Mouse (Mus musculus) skeletal muscle tissue, adult 2 months (tissue): ENCODE measurements around the gene Rxfp4.
A peak's percentile ranks its signal among the peaks of the same experiment; 100 is the strongest.

Experiments
- DNase-seq: peaks from one replicate; pipeline ENCODE4 v3.0.0-alpha.2; 2012; ENCODE audit warnings: low read depth, low spot score

Rxfp4 gene

DNA sequence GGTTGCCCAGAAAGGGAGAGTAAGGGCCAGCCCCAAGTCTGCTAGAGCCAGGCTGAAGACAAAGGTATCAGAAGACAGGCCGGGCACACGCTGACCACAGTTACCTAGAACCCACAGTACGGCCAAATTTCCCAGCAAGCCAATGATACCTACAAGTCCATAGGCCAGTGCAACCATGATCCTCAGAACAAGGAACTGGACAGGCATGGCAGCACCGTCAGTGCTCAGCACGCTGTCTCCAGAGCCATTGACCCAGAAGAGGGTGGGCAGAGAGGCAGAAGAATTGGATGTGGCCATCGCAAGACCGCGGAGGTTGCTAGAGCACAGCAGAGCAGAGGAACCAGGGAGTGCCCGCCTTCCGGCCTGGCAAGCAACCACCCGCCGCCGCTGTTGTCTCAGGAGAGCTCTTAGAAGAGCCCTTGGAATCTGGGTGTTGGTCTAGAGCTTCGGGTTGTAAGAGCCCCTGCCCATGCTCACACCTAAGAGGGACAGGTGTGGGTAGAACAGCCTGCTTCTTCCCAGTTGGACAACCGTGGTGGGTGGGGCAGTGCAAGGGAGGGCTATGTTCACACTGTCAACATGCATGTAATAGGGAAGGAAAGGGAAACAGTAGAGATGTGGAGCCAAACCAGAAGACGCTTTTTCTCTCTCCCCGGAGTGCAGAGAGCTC lies at the start of gene Rxfp4:
Gene Rxfp4, minus strand, starts transcription at position 297 of the 670 bp plus-strand sequence.
- DNase-seq = no peak

DNA sequence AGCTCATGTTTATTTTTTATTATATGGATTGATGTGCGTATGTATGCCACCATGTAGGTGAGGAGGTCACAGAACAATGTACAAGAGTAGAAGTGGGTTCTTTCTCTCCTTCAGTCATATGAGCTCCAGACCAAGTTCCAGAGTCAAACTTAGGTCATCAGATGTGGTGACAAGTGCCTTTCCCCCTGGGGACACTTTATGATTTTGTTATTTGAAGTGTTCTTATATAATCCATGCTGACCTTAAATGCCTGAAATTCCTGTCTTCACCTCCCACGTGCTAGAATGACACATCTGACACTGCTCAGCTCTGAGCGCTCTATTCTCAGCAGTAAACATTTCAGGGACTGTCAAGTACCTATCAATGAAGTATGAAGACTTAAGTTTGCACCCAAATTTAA lies 48.3 kb upstream of the Rxfp4 start:
- no peak for DNase-seq

DNA sequence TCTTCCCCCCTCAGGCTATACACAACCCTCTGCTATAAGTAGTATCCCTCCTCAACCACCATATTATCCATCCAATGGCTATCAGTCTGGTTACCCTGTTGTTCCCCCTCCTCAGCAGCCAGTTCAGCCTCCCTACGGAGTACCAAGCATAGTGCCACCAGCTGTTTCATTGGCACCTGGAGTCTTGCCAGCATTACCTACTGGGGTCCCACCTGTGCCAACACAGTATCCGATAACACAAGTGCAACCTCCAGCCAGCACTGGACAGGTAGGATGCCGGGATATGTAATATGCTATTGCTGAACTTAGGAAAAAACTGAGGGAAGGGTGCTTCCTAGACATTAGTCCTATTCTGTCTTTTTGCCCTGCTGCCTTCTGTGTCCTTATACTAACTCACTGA lies 47.3 kb upstream of the Rxfp4 start:
- no peak for DNase-seq

DNA sequence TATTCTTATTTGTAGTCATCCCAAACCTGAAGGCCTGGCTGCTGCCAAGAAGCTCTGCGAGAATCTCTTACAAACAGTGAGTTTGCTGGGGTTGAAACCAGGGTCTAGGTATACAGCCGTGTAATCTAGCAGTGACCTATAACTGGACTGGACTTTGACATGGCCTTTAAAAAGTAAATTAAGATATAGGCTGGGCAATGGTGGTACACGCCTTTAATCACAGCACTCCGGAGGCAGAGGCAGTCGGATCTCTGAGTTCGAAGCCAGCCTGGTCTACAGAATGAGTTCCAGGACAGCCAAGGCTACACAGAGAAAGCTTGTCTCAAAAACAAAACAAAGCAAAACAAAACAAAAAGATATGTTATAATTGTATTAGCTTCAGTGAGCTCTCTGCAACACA lies 45.9 kb upstream of the Rxfp4 start:
- DNase-seq = no peak

DNA sequence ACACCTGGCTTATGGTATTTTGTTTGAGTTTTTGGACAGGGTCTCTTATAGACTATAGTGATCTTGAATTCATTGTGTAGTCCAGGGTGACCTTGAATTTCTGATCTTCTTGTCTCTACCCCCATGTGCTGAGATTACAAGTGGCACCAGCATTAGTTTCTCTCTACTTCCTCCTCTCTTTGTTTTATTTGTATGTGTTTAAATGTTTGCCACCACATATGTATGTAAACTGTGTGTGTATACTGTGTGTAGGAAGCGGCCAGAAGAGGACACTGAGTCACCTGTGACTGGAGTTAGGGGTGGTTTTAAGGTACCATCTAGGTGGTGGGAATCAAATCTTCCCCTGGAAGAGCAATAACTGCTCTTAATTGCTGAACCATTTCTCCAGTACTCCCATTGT lies 45.1 kb upstream of the Rxfp4 start:
- DNase-seq = no peak

DNA sequence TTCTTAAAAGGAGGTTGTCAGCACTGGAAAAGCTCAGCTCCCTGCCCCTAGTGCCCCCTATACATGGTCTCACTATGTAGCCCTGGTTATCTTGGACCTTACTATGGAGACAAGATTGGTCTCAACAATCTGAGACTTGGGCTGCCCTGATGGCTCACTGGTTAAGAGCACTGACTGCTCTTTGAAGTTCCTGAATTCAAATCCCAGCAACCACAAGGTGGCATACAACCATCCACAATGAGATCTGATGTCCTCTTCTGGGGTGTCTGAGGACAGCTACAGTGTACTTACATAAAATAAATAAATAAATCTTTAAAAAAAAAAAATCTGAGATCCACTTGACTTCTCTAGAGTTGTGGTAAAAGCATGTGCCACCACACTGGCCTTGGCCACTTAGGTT lies 42.6 kb upstream of the Rxfp4 start:
- no peak for DNase-seq

DNA sequence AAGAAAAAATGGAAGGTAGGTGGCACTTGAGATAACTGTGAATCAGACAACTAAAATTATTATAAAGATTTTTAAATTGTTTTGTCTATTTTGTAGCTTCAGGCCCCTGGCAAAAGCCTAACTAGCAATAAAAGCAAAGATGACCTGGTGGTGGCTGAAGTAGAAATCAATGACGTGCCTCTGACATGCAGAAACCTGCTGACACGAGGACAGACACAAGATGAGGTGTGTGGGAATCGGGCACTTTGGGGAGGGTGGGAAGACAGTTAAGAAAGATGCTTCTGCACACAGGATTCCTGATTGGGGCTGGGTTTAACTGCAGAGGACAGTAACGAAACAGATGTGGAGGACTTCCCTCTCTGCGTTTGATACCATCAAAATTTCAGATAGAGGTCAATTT lies 36.1 kb upstream of the Rxfp4 start:
- DNase-seq = no peak

DNA sequence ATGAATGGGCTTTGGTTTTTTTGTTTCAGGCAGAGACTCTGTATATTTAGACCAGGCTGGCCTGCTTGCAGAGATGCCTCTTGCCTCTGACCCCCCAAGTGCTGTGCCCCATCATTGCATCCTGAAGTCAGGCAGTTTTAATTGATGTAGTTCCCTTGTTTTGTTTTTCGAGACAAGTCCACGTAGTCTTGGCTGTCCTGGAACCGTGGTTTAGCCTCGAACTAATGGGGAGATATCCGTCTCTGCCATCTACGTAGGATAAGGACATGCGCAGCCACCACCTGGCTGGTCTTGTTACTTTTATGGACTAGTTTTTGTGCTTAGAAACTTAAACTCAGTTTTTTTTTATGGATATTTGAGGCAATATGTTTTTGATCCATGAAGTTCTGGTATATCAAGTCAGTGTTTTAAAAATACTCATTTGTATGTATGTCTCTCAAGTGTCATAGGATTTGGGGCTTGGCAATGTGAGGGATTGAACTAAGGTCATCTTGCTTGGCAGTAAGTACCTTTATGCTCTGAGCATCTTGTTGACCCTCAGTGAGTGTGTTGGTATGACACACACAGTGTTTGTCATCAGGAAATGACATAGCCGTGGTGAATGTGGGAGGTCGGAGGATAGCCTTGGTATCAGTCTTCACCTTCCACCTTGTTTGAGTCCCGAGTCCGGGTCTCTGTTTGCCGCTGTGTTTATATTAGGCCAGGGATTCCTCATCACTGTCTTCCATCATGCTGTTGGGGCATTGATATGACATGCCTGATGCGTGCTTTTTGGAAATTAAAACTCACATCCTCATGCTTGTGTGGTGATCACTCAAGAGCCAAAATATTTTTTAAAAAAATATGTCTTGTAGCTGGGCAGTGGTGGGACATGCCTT lies 34.0 kb upstream of the Rxfp4 start:
- no peak for DNase-seq

DNA sequence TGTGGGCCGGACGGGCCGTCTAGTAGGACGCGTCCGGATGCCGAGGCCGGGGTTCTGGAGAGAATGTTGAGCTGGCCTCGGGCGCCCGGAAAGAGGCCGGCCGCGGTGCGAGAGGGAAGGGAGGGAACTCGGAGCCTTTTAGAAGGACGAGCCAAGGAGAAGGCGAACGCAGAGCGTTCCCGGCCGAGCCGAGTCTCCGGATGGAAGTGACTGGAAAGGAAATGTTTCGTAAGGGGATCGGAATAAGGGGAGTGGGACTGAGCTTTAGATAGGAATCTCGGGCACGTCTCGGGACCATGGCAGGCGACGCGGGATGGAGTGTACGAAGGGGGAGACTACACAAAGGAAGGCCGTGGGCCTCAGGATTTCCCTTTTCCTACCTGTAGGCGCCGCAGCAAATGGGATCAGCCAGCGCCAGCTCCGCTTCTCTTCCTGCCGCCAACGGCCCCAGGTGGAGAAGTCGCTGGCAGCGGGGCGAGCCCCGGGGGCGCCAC lies 33.1 kb upstream of the Rxfp4 start:
- DNase-seq = peak; percentile 7

DNA sequence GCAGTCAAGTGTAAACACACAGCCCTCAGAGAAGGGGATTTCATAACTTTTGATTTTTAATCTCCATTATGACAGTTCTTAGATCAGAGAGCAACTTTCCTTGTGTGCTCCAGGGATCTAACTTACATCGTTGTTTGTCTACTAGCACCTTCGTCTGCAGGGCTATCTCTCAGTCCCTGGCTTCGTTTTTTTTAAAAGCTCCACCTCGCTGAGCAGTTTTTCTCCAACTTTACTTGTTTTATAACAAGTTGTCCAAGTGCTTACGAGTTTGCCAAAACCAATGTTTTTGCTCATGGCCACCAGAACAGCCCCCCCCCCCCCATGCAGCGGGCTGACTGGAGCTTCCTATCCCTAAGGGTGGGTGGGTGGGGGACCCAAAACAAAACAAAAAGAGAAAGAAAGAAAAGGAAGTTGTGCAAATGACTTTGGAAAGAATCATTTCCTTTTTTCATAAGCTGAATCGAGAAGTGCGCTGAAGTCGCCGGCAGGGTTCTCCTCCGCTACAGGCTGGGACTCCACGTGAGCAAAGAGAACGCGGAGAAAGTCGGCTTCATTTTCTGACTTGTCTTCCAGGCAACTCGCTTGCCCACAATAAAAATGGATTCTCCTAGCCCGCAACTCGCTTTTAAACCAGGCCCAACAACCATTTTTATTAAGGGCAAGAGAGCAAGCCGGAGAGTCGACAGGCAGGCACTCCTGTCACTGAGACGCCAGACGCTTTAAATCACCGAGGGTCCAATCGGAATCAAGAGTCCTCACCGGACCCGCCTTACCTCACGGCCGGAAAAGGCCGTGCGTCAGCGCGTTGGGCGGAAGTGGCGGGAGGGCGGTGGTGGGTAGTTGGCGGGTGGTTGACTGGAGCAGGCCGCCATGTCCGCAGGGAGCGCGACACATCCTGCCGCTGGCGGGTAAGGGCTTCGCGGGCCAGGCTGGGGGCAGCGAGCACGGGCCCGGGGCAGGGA lies 32.3 kb upstream of the Rxfp4 start, which contains the start of gene Khdc4:
Gene Khdc4, plus strand, starts transcription at position 824 of the 962 bp plus-strand sequence.
- DNase-seq = peak; percentile 97

DNA sequence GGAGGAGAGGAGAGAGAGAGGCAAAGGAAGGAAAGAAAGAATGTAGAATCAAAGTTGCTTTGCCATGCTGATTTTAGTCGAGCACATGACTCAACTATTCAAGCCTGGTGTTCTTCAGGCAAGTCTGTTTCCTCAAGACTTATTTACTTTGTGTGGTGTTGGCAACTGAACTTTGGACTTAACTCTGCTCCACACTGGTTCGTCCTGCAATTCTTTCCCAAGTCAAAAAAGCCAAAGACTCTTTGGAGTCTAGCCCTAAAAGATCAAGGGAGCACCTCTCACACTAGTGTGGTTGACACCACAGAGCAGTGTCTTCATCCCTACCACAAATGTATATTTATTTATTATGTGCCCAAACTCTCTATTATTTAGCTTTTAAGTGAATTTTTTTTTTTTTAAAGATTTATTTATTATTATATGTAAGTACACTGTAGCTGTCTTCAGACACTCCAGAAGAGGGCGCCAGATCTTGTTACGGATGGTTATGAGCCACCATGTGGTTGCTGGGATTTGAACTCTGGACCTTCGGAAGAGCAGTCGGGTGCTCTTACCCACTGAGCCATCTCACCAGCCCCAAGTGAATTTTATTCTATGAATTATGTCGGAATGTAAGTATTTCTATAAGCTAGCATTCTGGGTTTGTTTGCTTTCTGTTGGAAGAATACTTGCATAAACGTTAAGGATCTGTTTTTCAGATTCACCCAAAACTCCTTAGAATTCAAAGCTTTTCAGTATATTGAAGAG lies 31.5 kb upstream of the Rxfp4 start:
- no peak for DNase-seq

DNA sequence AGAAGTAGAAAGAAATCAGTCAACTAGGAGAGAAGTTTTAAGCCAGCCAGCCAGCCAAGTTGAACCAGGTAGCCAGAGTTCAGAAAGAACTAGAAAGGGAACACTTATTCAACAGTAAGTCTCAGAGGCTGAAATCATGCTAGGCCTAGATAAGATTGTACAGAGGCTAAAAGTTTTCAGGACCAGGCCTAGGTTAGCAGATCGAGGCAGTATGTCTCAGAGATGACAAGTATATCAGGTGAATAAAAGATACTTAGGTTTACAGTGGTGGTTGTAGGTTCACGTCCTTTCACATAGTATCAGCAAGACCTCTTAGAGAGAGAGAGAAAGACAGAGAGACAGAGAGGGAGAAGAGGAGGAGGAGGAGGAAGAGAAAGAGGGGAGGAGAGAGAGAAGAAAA lies 30.9 kb upstream of the Rxfp4 start:
- DNase-seq = no peak

DNA sequence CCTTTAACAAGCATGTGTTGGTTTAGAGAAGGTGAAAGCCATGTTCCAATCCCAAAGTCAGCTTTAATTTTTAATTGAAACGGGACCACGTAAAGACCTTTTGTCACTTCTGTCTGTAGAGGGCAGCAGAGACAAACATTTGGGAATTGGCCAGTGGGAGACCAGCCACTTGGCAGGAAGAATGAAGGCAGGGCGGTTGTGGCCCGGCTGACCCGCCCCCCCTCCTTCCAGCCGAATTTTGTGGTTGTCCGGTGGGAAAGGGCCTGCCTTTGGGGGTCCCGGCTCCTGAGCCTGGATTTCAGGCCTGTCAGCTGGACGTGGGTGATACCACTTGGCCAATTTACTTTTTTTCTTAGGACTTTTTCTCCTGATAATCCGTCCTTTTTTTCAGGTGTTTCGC lies 24.5 kb upstream of the Rxfp4 start:
- peak; percentile 74 for DNase-seq

DNA sequence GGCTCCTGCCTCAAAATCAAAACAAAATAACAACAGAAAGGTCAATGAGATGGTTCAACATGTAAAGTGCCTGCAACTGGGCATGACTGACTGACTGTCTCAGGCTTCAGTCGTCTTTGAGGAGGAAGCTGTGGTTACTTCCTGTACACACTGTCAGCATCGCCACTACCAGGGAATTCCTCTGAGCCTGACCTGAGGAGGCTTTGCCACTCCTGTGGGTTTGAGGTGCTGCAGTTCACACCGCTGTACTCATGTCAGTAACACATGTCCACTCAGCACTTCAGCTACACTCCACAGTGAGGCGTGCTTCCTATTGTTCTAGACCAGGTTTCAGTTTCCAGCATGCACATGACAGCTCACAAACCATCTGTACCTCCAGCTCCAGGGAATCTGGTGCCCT lies 11.2 kb upstream of the Rxfp4 start:
- no peak for DNase-seq

DNA sequence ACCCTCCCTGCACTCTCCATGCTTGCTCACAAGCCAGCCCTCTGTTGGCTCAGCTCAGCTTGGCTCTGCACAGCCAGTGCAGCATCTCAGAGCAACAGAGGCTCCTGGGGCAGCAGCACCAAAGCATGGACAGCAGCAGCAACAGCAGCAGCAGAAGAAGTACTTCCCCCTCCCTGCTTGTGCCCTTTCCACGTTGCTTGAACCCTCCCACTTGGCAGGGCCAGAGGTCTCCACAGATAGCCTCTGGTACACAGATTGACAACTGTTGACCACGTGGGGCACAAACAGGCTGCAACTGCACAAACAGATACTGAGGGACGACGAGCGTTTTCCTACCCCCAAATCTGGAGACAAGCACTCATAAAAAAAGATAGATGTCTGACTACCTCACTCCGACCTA lies 6.9 kb upstream of the Rxfp4 start:
- DNase-seq = no peak

DNA sequence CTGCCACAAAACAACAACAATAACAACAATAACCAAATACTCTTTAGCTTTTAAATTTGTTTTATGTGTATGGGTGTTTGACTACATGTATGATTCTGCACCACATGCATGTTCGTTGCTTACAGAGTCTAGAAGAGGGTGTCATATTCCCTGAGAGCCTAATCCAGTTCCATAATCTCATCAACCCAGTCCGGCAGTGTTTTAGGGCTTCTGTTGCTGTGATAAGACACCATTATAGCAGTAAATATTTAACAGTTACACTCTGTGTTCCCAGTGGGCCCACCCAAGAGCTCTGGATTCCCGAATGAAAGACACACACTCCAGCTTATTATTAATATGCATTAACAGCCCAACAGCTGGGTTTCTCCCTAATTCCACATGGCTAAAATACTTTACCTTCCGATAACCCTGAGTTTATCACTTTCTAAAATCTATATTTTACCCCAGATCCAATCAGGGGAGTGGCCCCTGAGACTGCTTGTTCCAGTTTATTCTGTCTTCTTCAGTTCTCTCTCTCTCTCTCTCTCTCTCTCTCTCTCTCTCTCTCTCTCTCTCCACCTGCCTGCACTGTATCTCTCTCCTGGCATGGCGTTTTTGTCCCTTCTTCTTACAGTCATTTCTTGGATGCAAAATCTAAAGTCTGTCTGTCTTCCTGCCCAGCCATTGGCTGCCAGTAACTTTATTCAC lies 5.6 kb upstream of the Rxfp4 start:
- DNase-seq = no peak

DNA sequence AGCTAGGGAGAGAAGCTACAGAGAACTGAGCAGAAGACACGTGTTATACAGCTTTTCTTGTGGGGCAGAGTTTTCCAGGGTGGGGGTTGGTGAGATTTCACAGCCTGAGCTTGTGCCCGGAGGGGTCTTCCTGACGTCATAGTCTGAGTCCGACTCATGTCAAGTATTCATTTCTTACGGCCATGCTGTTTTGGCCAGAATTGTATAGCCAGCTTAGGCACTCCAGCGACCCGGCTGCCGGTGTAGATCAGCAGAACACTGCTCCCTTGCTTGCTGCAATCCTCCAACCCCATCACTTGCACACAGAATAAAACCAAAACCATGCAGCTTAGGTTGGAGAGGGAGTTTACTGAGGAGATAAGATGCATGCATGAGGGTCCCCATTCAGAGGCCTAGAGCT lies 2.7 kb upstream of the Rxfp4 start:
- DNase-seq = no peak

DNA sequence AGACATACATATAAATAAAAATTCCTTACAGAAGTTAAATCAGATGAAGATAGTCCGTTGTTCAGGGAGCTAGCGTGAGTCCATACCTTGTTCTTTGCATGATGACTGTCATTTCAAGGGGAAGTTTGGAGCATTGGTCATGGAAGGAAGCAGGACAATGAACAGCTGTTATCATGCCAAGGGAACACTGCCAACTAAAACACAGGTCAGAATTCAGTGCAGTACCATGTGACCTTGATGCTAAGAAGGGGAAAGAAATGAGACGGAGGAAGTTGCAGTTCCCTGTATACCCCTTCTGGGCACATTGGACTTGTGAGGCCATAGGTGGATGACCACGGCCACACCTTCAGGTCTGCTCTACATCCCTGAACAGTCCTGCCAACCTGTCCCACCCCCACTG lies 1.7 kb upstream of the Rxfp4 start:
- DNase-seq = no peak

DNA sequence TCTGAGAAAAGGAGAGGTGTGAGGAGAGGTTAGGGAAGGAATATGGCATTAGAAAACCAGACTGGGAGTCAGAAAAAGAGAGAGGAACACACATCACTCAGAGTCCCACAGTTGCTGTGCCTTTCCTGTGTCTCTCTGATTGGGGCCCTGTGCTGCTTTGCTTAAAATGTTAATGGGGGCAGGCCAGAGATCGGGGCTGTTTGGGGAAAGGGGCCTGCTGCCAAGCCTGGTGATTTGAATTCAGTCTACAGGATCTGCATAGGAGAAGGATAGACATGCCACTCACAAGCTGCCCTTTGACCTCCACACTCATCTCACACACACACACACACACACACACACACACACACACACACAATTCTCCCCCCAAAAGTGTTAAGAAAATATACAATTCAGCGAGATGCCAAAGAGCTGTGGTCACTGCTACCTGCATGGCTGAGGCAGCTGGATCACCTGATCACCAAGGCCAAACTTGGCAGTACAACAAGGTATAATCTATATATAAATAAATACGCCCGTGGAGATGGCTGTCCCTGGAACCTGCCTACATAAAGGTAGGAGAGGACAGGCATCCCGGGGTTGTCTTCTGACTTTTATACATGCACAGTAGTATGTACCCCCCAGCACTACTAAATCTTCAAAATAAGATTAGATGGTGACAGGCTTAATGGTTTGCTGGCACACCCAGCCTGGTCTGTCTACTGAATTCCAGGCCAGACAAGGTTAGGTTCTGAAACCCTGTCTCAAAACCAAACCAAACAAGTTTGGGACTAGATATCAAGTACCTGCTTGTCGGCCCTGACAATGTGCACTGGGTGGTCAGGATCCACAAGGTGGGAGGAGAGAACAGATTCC lies 801 bp upstream of the Rxfp4 start:
- DNase-seq = no peak
